Mouse (Mus musculus): ENCODE measurements at regions not wholly inside any gene's neighbourhood (a gene's known extent, or its start where the extent isn't known, plus 50 kb on each side); places are given as distances from the start of the nearest gene placed in this dataset.

- H3K36me3 ChIP-seq (ENCODE audit: insufficient read depth, low read length) = no peaks in the 10 kb centered on the region
- H3K27ac ChIP-seq = no peak overlapping the region
- H3K4me3 ChIP-seq (replicated peaks; ENCODE audit: low read depth, low read length) = no peak overlapping the region
- H3K9ac ChIP-seq (ENCODE audit: low read depth, low read length) = no peak overlapping the region
- ATAC-seq (replicated peaks; ENCODE audit: low FRiP score, low read depth) (no peak), DNase-seq (ENCODE audit: low spot score) (no peak)
- H3K4me2 ChIP-seq (ENCODE audit: low read length) = no peak overlapping the region
- no peaks in the 10 kb centered on the region for H3K4me1 ChIP-seq (replicated peaks; ENCODE audit: insufficient read depth, low read length)
- no peak for TF ChIP-seq CTCF (IDR thresholded peaks at IDR 0.05; ENCODE audit: low read depth)
- H3K27me3 ChIP-seq (ENCODE audit: insufficient read depth, low read length) = no peaks in the 10 kb centered on the region
- 81% methylated on average over 5 of the region's 5 CpGs for WGBS
- no peaks in the 10 kb centered on the region for H3K9me3 ChIP-seq (replicated peaks; ENCODE audit: low read length)
Measured at GRCm38 (mm10) chr14:48579985-48580384, 93.6 kb downstream of the Otx2 start.

Measured in kidney, postnatal 0 days (tissue).